Mouse (Mus musculus): ENCODE data around the gene Cryab.

- no peak for TF ChIP-seq CTCF (IDR thresholded peaks at IDR 0.05; ENCODE audit: insufficient read depth, low read length)
- TF ChIP-seq POLR2A (IDR thresholded peaks at IDR 0.05; ENCODE audit: borderline replicate concordance, extremely low read depth, low read depth, low read length) = peak; percentile 3; the same call in 1 of the 2 replicates
Measured at GRCm38 (mm10) chr9:50738914-50739870, 11.9 kb upstream of the Cryab start, which contains the start of gene Dixdc1.
